Mouse (Mus musculus): Measurements from ENCODE around the gene Pigg. TPM values are rescaled to one million over a fixed set of nuclear protein-coding genes. Genes with fewer than 3 reads are reported as not detected.

The Pigg gene
- polyA plus RNA-seq, 1 experiment from 2014 or later: 3.1 TPM

DNA sequence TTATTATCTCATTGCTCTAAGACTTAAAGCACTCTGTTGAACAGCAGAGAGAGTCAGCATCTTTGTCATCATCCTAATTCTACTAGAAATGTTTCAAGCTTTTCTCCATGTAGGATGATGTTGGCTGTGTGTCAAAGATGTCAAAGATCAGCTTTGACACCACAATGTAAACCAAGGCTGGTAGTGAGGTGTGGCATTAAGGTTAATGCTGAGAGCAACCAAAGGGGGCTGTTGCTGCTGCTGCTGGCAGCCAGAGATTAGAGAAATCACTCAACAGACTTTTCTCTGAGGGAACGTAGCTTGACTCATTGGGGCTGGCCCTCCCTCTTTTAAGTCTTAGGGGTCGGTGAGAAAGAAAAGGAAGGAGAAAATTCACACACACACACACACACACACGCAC, 10.8 kb upstream of the Pigg start:
- H3K27me3 ChIP-seq: peaks cover 8% of the 10 kb centered on the region
- H3K4me2 ChIP-seq: no peak overlapping the region
- WGBS (ENCODE audit: insufficient replicate concordance): 31% methylated on average over 3 of the region's 3 CpGs
- no peak for ATAC-seq (ENCODE audit: insufficient read depth)
- H3K9me3 ChIP-seq (replicated peaks): no peaks in the 10 kb centered on the region
- no peak overlapping the region for H3K9ac ChIP-seq
- no peaks in the 10 kb centered on the region for H3K4me1 ChIP-seq (replicated peaks)
- no peak overlapping the region for H3K27ac ChIP-seq (replicated peaks)
- no peaks in the 10 kb centered on the region for H3K36me3 ChIP-seq (replicated peaks)
- H3K4me3 ChIP-seq (replicated peaks): no peak overlapping the region

DNA sequence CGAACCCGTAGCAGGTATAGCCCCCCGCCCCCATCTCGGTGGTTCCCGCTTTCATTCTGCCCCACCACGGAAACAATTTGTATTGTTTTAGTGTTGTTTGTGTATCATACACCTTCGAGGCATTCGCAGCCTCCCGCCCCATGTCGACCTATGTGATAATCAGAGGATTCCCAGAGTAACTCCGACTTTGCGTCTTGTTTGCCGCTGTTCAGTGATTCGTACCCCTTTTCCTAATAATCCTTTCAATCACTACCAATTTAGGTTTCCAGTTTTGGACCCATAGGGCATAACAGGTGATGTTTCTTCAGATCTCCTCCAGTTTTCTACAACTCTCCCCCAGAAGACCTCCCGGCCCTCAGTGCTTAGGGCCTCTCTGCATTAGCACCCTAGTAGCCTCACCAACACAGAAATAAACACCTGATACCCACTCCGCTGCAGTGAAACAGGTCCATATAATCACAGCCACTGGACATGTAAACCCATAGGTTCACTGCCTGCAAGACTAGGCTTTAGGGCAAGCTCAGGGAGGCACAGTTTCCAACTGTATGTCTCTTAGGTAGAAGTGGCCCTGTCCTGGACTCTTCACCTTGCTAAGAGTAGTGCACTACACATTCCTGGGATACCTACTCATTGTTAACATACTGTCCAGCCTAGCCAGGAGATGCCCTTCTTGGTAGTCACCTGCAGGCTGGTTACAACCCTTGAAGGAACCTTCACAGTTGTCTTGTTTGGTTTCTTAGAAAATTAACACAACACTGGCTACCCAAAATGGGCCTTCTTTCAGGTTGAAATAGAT, 854 bp downstream of the Pigg start:
- Histone ChIP-seq H3K4me1 (replicated peaks) (peaks cover 13% of the 10 kb centered on the region), H3K27me3 (no peaks in the 10 kb centered on the region), H3K9me3 (replicated peaks) (no peaks in the 10 kb centered on the region), H3K36me3 (replicated peaks) (0 out of 2 replicates have a peak, but pooled peaks cover 6% of the 10 kb centered on the region), H3K9ac (peak overlapping the region; percentile 80), H3K4me2 (peak overlapping the region; percentile 90), H3K27ac (replicated peaks) (peak overlapping the region; percentile 84), H3K4me3 (replicated peaks) (peak overlapping the region; percentile 85)
- 4% methylated on average over 16 of the region's 16 CpGs for WGBS (ENCODE audit: insufficient replicate concordance)
- ATAC-seq (ENCODE audit: insufficient read depth): peak; percentile 58

DNA sequence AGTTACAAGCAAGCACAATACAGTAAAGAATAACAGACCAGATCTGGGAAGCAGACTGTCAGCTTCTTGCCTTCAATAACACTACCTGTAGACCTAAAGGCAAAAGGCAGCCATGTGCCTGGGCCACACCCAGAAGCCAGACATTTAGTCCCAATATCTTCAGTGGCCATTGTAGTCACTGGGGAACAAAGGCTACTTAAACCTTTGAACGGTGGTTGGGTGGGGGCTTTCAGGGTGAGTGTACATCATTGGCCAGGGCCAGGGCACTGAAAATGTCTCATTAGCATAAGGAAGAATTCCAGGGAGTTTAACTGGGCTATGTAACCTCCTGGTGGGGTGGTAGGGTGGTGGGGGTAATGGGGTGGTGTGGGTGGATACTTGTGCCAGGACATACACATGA, 18.6 kb downstream of the Pigg start:
- 76% methylated on average over 1 of the region's 1 CpGs for WGBS (ENCODE audit: insufficient replicate concordance)
- no peaks in the 10 kb centered on the region for H3K9me3 ChIP-seq (replicated peaks)
- no peaks in the 10 kb centered on the region for H3K27me3 ChIP-seq
- no peak overlapping the region for H3K27ac ChIP-seq (replicated peaks)
- no peaks in the 10 kb centered on the region for H3K4me1 ChIP-seq (replicated peaks)
- H3K9ac ChIP-seq: no peak overlapping the region
- H3K36me3 ChIP-seq (replicated peaks): peaks cover 38% of the 10 kb centered on the region
- ATAC-seq (ENCODE audit: insufficient read depth): no peak
- H3K4me3 ChIP-seq (replicated peaks): no peak overlapping the region
- H3K4me2 ChIP-seq: no peak overlapping the region

DNA sequence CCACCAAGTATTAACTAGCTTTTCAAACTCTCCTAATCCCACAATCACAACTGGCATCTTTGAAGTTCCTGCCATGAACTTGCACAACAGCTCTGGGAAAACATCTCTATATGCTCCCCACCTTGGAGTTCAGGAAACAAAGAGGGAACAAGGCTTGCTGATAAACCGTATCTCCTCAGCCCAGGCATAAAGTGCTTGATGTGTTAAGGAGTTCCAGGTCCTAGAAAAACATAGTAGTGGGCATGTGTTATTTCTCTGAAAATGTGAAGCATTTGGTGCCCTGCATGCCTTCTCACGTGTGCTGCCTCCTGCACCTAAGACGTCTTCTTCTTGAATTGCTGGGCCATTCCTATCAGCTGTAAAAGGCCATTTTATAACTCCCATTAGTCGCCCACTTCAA, 25.0 kb downstream of the Pigg start:
- ATAC-seq (ENCODE audit: insufficient read depth): 0 out of 2 replicates have a peak, but pooled peaks have one; percentile 37
- H3K36me3 ChIP-seq (replicated peaks): peaks cover 32% of the 10 kb centered on the region
- H3K4me2 ChIP-seq: no peak overlapping the region
- 18% methylated on average over 4 of the region's 4 CpGs for WGBS (ENCODE audit: insufficient replicate concordance)
- no peak overlapping the region for H3K4me3 ChIP-seq (replicated peaks)
- no peaks in the 10 kb centered on the region for H3K27me3 ChIP-seq
- no peak overlapping the region for H3K27ac ChIP-seq (replicated peaks)
- H3K9ac ChIP-seq: no peak overlapping the region
- H3K4me1 ChIP-seq (replicated peaks): peaks cover 7% of the 10 kb centered on the region; the same call in 1 of the 2 replicates
- H3K9me3 ChIP-seq (replicated peaks): no peaks in the 10 kb centered on the region

DNA sequence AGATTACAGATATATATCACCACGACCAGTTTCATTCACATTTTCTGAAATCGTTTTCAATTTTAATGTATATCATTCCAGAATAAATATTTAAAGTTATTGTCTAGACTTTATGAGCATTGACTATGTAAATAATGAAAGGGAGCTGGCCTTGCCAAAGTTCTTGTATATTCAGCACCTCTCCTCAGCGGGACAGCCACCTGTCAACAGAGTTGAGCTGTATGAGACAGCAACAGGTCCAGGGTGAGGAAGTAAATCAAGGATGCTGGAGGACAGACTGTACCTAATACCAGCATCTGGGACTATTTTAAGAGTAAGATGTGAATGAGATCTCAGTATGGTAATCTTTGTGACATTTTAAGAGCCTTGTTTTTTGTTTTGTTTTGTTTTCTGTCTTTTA, 25.6 kb downstream of the Pigg start:
- Histone ChIP-seq H3K4me2 (no peak overlapping the region), H3K9me3 (replicated peaks) (no peaks in the 10 kb centered on the region), H3K4me1 (replicated peaks) (peaks cover 7% of the 10 kb centered on the region; the same call in 1 of the 2 replicates), H3K27ac (replicated peaks) (no peak overlapping the region), H3K27me3 (no peaks in the 10 kb centered on the region), H3K36me3 (replicated peaks) (peaks cover 25% of the 10 kb centered on the region), H3K9ac (no peak overlapping the region), H3K4me3 (replicated peaks) (no peak overlapping the region)
- 33% methylated on average over 3 of the region's 3 CpGs for whole genome bisulfite sequencing (ENCODE audit: insufficient replicate concordance)
- no peak for ATAC-seq (ENCODE audit: insufficient read depth)

DNA sequence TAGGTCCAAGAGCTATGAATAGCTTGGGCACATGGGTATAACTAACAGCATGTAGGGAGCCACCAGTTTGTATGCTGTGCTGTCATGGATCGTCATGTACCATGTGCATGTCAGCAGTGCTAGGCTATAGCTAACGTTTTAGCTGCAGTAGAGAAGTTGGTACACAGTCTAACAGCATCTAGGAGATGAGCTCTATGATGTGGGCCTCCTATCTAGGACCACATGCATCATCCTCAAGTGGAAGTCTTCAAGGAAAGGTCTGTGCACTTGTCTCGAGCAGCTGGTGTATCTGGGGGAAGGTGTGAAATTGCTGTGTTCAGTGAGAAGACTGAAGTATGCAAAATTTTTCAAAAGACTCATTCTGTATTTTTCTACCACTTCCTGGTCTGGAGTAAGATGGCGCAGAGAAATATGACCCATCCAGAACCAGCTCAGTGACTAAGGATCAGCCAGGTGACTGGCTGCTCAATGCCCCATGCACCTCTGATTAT, 31.3 kb downstream of the Pigg start:
- 79% methylated on average over 4 of the region's 4 CpGs for WGBS (ENCODE audit: insufficient replicate concordance)
- Histone ChIP-seq H3K4me3 (replicated peaks) (no peak overlapping the region), H3K9ac (no peak overlapping the region), H3K27me3 (no peaks in the 10 kb centered on the region), H3K9me3 (replicated peaks) (no peaks in the 10 kb centered on the region), H3K36me3 (replicated peaks) (peaks cover 21% of the 10 kb centered on the region), H3K4me1 (replicated peaks) (peaks cover 13% of the 10 kb centered on the region; the same call in 1 of the 2 replicates), H3K4me2 (no peak overlapping the region), H3K27ac (replicated peaks) (no peak overlapping the region)
- ATAC-seq (ENCODE audit: insufficient read depth): no peak

DNA sequence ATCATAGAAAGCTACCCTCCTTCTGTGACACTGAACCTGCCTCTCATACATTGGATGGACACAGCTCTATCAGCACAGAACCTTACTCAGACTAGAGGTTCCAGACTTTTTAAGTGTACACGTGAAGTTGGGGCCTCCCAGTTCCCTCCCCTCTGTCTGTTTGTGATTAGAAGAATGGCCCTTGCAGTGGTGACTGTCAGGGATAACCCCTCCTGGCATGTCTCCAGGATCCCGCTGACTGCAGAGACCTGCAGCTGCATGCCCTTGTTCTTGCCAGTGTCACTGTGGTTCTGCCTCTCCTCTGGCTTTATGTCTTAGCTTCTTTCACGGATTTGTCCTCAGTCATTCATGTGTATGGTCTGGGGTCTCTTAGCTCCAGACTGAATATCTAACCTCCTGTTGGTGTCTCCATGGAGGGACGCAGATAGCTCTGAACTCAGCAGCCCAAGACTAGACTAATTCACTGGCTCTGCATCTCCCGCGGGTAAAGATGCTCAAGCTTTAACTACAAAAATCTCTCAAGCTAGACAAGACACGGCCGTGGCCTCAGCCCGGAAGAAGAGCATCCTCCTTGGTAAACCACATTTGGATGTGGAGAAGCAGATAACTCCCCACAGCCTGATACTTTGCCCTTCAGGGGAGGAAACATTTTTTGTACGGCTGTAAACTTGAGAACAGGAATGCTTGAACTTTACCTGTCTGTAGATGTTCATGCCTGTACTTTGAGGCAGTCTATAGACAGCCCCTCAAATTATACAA, 33.1 kb downstream of the Pigg start:
- Histone ChIP-seq H3K27me3 (no peaks in the 10 kb centered on the region), H3K36me3 (replicated peaks) (peaks cover 16% of the 10 kb centered on the region), H3K4me2 (no peak overlapping the region), H3K27ac (replicated peaks) (no peak overlapping the region), H3K9me3 (replicated peaks) (no peaks in the 10 kb centered on the region), H3K4me1 (replicated peaks) (peaks cover 13% of the 10 kb centered on the region; the same call in 1 of the 2 replicates), H3K4me3 (replicated peaks) (no peak overlapping the region), H3K9ac (no peak overlapping the region)
- 28% methylated on average over 10 of the region's 10 CpGs for WGBS (ENCODE audit: insufficient replicate concordance)
- peak; percentile 49 for ATAC-seq (ENCODE audit: insufficient read depth)

DNA sequence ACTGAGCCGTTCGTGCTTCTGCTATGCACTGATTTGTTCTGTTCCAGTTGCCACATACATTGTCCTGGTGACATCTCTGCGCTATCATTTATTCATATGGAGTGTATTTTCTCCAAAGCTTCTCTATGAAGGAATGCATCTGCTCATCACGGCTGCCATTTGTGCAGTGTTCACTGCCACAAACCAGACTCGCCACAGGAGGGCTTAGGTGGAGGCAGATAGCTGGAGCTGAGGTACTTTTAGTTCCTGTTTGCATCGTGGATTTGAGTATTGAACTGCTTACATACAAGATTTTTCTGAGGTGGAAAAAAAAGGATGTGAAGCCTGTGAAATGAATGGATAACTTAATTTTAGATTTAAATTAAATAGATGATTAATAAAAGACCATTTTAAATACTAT, 35.4 kb downstream of the Pigg start:
- Histone ChIP-seq H3K9ac (no peak overlapping the region), H3K4me1 (replicated peaks) (peaks cover 13% of the 10 kb centered on the region; the same call in 1 of the 2 replicates), H3K4me3 (replicated peaks) (no peak overlapping the region), H3K36me3 (replicated peaks) (peaks cover 18% of the 10 kb centered on the region), H3K9me3 (replicated peaks) (no peaks in the 10 kb centered on the region), H3K27ac (replicated peaks) (no peak overlapping the region), H3K4me2 (no peak overlapping the region), H3K27me3 (no peaks in the 10 kb centered on the region)
- WGBS (ENCODE audit: insufficient replicate concordance): 64% methylated on average over 6 of the region's 6 CpGs
- no peak for ATAC-seq (ENCODE audit: insufficient read depth)

DNA sequence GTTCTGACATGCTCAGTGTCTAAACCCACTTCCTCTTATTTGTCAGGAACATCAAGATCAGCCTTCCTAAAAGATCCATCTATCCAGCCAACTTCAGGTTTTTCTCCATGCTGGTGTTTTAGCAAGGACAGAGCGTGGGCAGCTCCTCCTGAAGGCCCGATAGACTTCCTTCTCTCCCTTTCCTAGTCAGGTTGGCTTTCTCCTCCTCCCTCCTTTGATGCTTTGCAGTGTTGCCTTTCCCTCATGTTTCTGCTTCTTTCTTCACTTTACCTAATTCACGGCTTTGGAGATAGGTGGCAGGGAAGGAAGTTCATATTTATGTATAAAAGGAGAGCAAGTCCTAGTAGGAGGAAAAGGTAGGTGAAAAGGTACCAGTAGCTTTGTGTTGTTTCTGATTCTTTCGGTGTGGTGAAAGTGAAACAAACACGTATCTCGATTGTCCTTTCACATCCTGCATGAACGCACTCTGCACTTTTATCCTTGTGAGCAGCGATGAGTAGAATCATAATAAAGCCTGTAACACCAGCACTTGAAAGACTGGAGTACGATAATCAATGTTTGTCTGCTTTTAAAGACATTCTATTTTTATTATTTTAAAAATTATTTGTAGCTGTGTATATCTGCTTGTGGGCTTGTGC, 37.2 kb downstream of the Pigg start:
- no peak overlapping the region for H3K9ac ChIP-seq
- H3K9me3 ChIP-seq (replicated peaks): no peaks in the 10 kb centered on the region
- H3K27ac ChIP-seq (replicated peaks): no peak overlapping the region
- H3K4me1 ChIP-seq (replicated peaks): peaks cover 11% of the 10 kb centered on the region; the same call in 1 of the 2 replicates
- H3K27me3 ChIP-seq: no peaks in the 10 kb centered on the region
- no peak for ATAC-seq (ENCODE audit: insufficient read depth)
- H3K4me3 ChIP-seq (replicated peaks): no peak overlapping the region
- no peak overlapping the region for H3K4me2 ChIP-seq
- H3K36me3 ChIP-seq (replicated peaks): peaks cover 18% of the 10 kb centered on the region
- WGBS (ENCODE audit: insufficient replicate concordance): 79% methylated on average over 9 of the region's 9 CpGs

DNA sequence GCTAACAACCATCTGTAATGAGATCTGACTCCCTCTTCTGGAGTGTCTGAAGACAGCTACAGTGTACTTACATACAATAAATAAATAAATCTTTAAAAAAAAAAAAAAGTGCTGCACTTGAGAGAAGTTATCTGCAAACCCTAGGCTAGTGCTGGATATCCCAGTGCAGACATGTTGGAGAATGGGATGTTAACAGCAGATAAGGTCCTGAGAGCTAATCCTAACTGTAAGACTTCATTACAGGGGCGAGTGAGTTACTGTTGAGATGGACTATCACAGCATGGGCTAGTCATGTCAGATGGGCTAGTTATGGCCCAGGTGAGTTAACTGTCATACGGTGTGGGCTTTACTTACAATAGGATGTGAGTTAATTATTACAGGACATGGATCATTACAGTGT, 41.6 kb downstream of the Pigg start:
- WGBS (ENCODE audit: insufficient replicate concordance): 49% methylated on average over 2 of the region's 2 CpGs
- no peak overlapping the region for H3K4me2 ChIP-seq
- no peak for ATAC-seq (ENCODE audit: insufficient read depth)

DNA sequence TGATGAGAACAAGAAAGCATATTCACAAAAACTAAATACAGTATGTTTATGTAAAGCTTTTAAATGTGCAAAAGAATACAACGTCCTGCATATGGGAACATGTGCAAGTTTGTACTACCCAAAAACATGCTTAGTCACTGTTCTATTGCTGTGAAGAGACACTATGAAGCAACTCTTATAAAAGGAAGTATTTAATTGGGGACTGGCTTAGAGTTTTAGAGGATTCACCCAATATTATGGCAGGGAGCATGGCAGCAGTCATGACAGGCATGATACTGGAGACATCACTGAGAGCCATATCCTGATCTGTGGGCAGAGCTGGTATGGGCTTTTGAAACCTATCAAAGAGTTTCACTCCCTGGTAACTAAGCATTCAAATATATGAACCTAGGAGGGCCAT, 45.5 kb downstream of the Pigg start:
- Histone ChIP-seq H3K9ac (no peak overlapping the region), H3K9me3 (replicated peaks) (no peaks in the 10 kb centered on the region), H3K4me2 (no peak overlapping the region), H3K36me3 (replicated peaks) (no peaks in the 10 kb centered on the region), H3K27me3 (peaks cover 5% of the 10 kb centered on the region; the same call in 1 of the 2 replicates), H3K4me1 (replicated peaks) (no peaks in the 10 kb centered on the region), H3K27ac (replicated peaks) (no peak overlapping the region), H3K4me3 (replicated peaks) (no peak overlapping the region)
- no peak for ATAC-seq (ENCODE audit: insufficient read depth)
- 56% methylated on average over 1 of the region's 1 CpGs for WGBS (ENCODE audit: insufficient replicate concordance)

More for the DNA sequence above, 41.6 kb downstream of the Pigg start:
- Histone ChIP-seq H3K4me3 (replicated peaks) (no peak overlapping the region), H3K27me3 (no peaks in the 10 kb centered on the region), H3K27ac (replicated peaks) (no peak overlapping the region), H3K9me3 (replicated peaks) (no peaks in the 10 kb centered on the region), H3K4me1 (replicated peaks) (no peaks in the 10 kb centered on the region), H3K36me3 (replicated peaks) (peaks cover 7% of the 10 kb centered on the region; the same call in 1 of the 2 replicates), H3K9ac (no peak overlapping the region)
